Mouse (Mus musculus) gastrocnemius, postnatal 36 days (tissue): ENCODE measurements around the gene Gbp2. TPM values are rescaled to one million over a fixed set of nuclear protein-coding genes. Genes with fewer than 3 reads are reported as not detected.
"Not testable (repeated sequence)": the region's sequence is repeated elsewhere in the genome, so short reads cannot be mapped to it uniquely, and the experiment has no call there.

Source experiments
- DNase-seq, 2 experiments: peaks; one replicate each; pipeline ENCODE4 v3.0.0; 2022
- intact Hi-C: fragments of 180-260 bp; cut with DNase I; formaldehyde crosslinking; loops from one replicate; pipeline ENCODE4 v1.15.1; 2025
- long read RNA-seq, 2 experiments: library from polyadenylated mRNA; stranded (forward); transcript quantifications; one replicate each; pipeline ENCODE4 v2.0.0; 2021
- total RNA-seq, 2 experiments: library from RNA; stranded (reverse); gene quantifications; 2 replicates each; pipeline ENCODE4 v1.2.3; 2021

Gene Gbp2
- total RNA-seq = 1 to 10 TPM; 2.9 to 3.4 TPM
- long read RNA-seq, experiment 1, partial matches to known transcripts = 4 of 5 reads
- long read RNA-seq, experiment 1, other reads (novel, unspliced or antisense) = 0 of 5 reads
- long read RNA-seq, experiment 2, partial matches to known transcripts = 0 of 2 reads
- long read RNA-seq, experiment 2, other reads (novel, unspliced or antisense) = 0 of 2 reads

- intact Hi-C loops = no loop called here
- DNase-seq = no peak
Measured at GRCm38 (mm10) chr3:142620111-142620955, at the start of gene Gbp2. Gbp2 (plus strand) TSS chr3:142620602.

GRCm38 (mm10) chr3:142570738-142571137 is 49.7 kb upstream of the Gbp2 start:
- intact Hi-C loops = no loop called here
- DNase-seq = no peak

- intact Hi-C loops = no loop called here
Measured at GRCm38 (mm10) chr3:142577108-142577507, 43.3 kb upstream of the Gbp2 start.

GRCm38 (mm10) chr3:142578342-142578741 is 42.1 kb upstream of the Gbp2 start:
- intact Hi-C loops = no loop called here
- no peak for DNase-seq

More at GRCm38 (mm10) chr3:142577108-142577507, 43.3 kb upstream of the Gbp2 start:
- no peak for DNase-seq

GRCm38 (mm10) chr3:142583067-142583466 is 37.3 kb upstream of the Gbp2 start:
- intact Hi-C loops = no loop called here
- no peak for DNase-seq

GRCm38 (mm10) chr3:142587386-142587785 is 33.0 kb upstream of the Gbp2 start:
- intact Hi-C loops = no loop called here
- DNase-seq = no peak

- DNase-seq = no peak
- intact Hi-C loops = no loop called here
Measured at GRCm38 (mm10) chr3:142588888-142589287, 31.5 kb upstream of the Gbp2 start.

- intact Hi-C loops = no loop called here
- no peak for DNase-seq
Measured at GRCm38 (mm10) chr3:142590431-142591067, 29.9 kb upstream of the Gbp2 start.

- DNase-seq = no peak
- intact Hi-C loops = no loop called here
Measured at GRCm38 (mm10) chr3:142594547-142594946, 25.9 kb upstream of the Gbp2 start, which contains the start of gene Gbp2b. Gbp2b (plus strand) TSS chr3:142594847.

- intact Hi-C loops = no loop called here
Measured at GRCm38 (mm10) chr3:142597923-142598322, 22.5 kb upstream of the Gbp2 start.

GRCm38 (mm10) chr3:142601675-142602074 is 18.7 kb upstream of the Gbp2 start:
- DNase-seq = no peak
- intact Hi-C loops = no loop called here

More at GRCm38 (mm10) chr3:142597923-142598322, 22.5 kb upstream of the Gbp2 start:
- DNase-seq = no peak

GRCm38 (mm10) chr3:142618658-142619057 is 1.7 kb upstream of the Gbp2 start:
- intact Hi-C loops = no loop called here
- no peak for DNase-seq

GRCm38 (mm10) chr3:142619606-142620005 is 796 bp upstream of the Gbp2 start:
- DNase-seq = no peak
- intact Hi-C loops = no loop called here

- intact Hi-C loops = no loop called here
- no peak for DNase-seq
Measured at GRCm38 (mm10) chr3:142620956-142621562, 657 bp downstream of the Gbp2 start.

- intact Hi-C loops = no loop called here
- DNase-seq = no peak
Measured at GRCm38 (mm10) chr3:142630385-142630784, 10.0 kb downstream of the Gbp2 start.

- DNase-seq = peak; percentile 40 to 41
- intact Hi-C loops = loop anchor here (2.0 kb wide), 1 partner anchor 69 kb away; no protein-coding TSS in a partner anchor
Measured at GRCm38 (mm10) chr3:142640201-142640600, 19.8 kb downstream of the Gbp2 start.

- DNase-seq = peak; percentile 28 to 49
- intact Hi-C loops = loop anchor here (5.0 kb wide), 1 partner anchor 154 kb away; the partner anchor contains the start of gene Gbp5
Measured at GRCm38 (mm10) chr3:142645949-142646348, 25.5 kb downstream of the Gbp2 start.

- intact Hi-C loops = loop anchor here (5.0 kb wide), 1 partner anchor 156 kb away; the partner anchor contains the start of gene Gbp5
- not testable (repeated sequence) for DNase-seq
Measured at GRCm38 (mm10) chr3:142647836-142648235, 27.4 kb downstream of the Gbp2 start.

GRCm38 (mm10) chr3:142650205-142650604 is 29.8 kb downstream of the Gbp2 start:
- intact Hi-C loops = no loop called here
- DNase-seq = no peak

- no peak for DNase-seq
- intact Hi-C loops = no loop called here
Measured at GRCm38 (mm10) chr3:142664723-142665122, 44.3 kb downstream of the Gbp2 start.

- no peak for DNase-seq
- intact Hi-C loops = no loop called here
Measured at GRCm38 (mm10) chr3:142674607-142675006, 54.2 kb downstream of the Gbp2 start.
